Mouse (Mus musculus) intestine, embryonic 16.5 days (tissue): Measurements from ENCODE around the gene Spen. TPM values are rescaled to one million over a fixed set of nuclear protein-coding genes. Genes with fewer than 3 reads are reported as not detected.
"Not testable (repeated sequence)": the region's sequence is repeated elsewhere in the genome, so short reads cannot be mapped to it uniquely, and the experiment has no call there.

Experiments
- ATAC-seq: fragments of 200-750 bp; cut with Nextera tagmentation; 2 replicates; pipeline ENCODE4 v1.8.0; 2017; ENCODE audit warnings: moderate TSS enrichment, moderate library complexity
- H3K27ac ChIP-seq: fragments of 300-500 bp; sonication (generic); 2 replicates; pipeline ENCODE4 v1.5.1; 2014; ENCODE audit warnings: mild to moderate bottlenecking, low read length
- H3K27me3 ChIP-seq: fragments of 300-500 bp; sonication (generic); replicated peaks from 2 replicates; pipeline ENCODE4 v1.6.1; 2014; ENCODE audit warnings: low read length, control low read depth, mixed read lengths; ENCODE audit not compliant: control insufficient read depth, insufficient read depth
- H3K36me3 ChIP-seq: fragments of 300-500 bp; sonication (generic); 2 replicates; pipeline ENCODE4 v1.6.1; 2014; ENCODE audit warnings: low read length, control low read depth; ENCODE audit not compliant: control insufficient read depth, insufficient read depth
- H3K4me1 ChIP-seq: fragments of 300-500 bp; sonication (generic); 2 replicates; pipeline ENCODE4 v1.6.1; 2014; ENCODE audit warnings: low read length, control low read depth, mixed read lengths; ENCODE audit not compliant: control insufficient read depth, insufficient read depth
- H3K4me2 ChIP-seq: fragments of 300-500 bp; sonication (generic); 2 replicates; pipeline ENCODE4 v1.6.1; 2014; ENCODE audit warnings: low read depth, low read length, control low read depth
- H3K4me3 ChIP-seq: fragments of 300-500 bp; sonication (generic); 2 replicates; pipeline ENCODE4 v1.5.1; 2014; ENCODE audit warnings: mild to moderate bottlenecking, low read length
- H3K9ac ChIP-seq: fragments of 300-500 bp; sonication (generic); 2 replicates; pipeline ENCODE4 v1.6.1; 2014; ENCODE audit warnings: low read depth, low read length
- H3K9me3 ChIP-seq: fragments of 300-500 bp; sonication (generic); 2 replicates; pipeline ENCODE4 v1.6.1; 2016; ENCODE audit warnings: low read length, control low read depth; ENCODE audit not compliant: control insufficient read depth
- WGBS: fragments of 180-500 bp; shearing (Covaris S2); extraction: QIAGEN DNeasy Blood & Tissue Kit; methylation state at CpG from one replicate; pipeline ENCODE4 v1.1.7; 2014; 5-methylcytosine and 5-hydroxymethylcytosine counted together
- polyA plus RNA-seq: library from polyadenylated mRNA; unstranded; fragments of >200 nt; fragmentation: Nextera tagmentation; extraction: Ambion mirVana; gene quantifications from 2 replicates; pipeline ENCODE4 v1.2.1, GENCODE M21; 2015

Gene Spen
- polyA plus RNA-seq, 1 experiment from 2014 or later = 6.3 TPM

DNA sequence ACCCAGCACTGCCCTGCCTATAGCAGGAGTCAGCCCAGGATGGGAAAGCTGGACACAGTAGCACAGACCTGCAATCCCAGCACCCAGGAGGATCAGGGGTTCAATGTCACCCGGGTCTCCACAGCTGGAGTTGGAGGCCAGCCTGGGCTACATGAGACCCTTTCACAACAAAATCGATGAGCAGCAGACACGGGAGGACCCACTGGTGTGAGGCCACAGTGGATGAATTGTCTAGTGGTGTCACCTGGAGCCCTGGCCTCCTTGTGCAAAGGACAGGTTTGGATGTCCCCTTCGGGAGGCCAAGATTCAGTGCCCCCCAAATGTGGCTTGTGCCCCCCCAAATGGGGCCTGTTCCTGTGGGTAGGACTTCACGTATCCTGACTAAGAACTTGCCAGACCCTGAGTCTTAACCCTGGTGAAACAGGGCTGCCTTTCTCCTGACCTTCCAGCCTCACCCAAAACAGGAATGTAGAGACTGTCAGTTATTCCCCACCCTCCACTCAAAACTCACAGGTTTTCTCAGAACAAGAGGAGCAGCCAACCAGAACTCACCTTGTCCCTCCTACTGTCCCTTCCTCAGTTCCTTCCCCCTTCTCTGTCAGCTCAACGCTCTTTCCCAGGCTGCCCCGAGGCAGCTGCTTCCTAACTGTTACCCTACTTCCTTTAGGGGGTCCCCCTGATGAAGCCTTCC lies 34.4 kb upstream of the Spen start:
- Histone ChIP-seq H3K9me3 (no peaks in the 10 kb centered on the region; the same call in 1 of the 2 replicates), H3K9ac (peak overlapping the region; percentile 23), H3K36me3 (peaks cover 12% of the 10 kb centered on the region), H3K27me3 (no peaks in the 10 kb centered on the region), H3K4me1 (peaks cover 39% of the 10 kb centered on the region), H3K4me3 (no peak overlapping the region), H3K4me2 (peak overlapping the region; percentile 10), H3K27ac (peak overlapping the region; percentile 85)
- WGBS = 61% methylated on average over 7 of the region's 7 CpGs
- ATAC-seq = peak; percentile 26; the same call in 1 of the 2 replicates

DNA sequence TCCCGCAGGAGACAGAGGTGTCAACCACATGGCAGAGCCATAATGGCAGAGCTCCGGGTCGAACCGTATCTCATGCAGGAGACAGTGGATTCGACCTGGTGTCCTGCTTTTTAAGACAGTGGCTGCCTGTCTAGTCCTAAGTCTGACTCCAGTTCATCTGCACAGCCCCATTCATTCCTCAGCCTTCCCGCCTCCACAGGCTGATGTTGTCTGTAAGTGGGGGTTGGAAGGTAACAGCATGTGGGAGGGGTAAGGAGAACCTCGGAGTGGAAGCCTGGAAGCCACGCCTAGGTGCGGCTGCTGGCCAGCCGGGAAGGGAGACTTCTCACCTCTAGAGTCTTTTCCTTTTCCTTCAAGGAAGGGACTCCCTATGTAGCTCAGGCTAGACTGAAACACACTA lies 33.5 kb upstream of the Spen start:
- peaks cover 4% of the 10 kb centered on the region for H3K36me3 ChIP-seq
- H3K4me1 ChIP-seq = peaks cover 40% of the 10 kb centered on the region
- H3K27me3 ChIP-seq = no peaks in the 10 kb centered on the region
- no peak overlapping the region for H3K4me2 ChIP-seq
- H3K9me3 ChIP-seq = no peaks in the 10 kb centered on the region; the same call in 1 of the 2 replicates
- 0 out of 2 replicates have a peak overlapping the region, but pooled peaks have one; percentile 23 for H3K9ac ChIP-seq
- H3K4me3 ChIP-seq = no peak overlapping the region
- peak overlapping the region; percentile 85; the same call in 1 of the 2 replicates for H3K27ac ChIP-seq
- WGBS = 51% methylated on average over 10 of the region's 10 CpGs
- peak; percentile 9; the same call in 1 of the 2 replicates for ATAC-seq

DNA sequence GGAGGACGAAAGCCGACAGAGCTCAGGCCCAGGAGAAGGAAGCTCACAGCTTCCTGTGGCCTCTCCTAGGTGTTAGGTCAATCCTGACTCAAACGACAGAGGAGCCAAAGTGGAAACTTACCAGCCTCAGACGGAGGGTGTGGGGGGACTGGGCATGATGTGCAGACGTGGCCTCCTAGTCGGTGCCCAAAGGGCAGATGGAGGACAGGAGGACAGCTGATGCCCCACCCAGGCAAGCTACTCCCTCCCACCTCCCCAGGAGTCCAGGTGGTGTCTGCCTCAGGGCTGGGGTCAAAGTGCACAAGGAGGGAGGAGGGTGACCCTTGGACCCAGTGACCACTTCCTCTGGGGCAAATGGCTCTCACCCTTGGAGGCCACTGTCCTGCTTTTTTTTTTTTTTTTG lies 32.9 kb upstream of the Spen start:
- Histone ChIP-seq H3K27me3 (no peaks in the 10 kb centered on the region), H3K9me3 (no peaks in the 10 kb centered on the region), H3K4me3 (no peak overlapping the region), H3K27ac (no peak overlapping the region), H3K36me3 (no peaks in the 10 kb centered on the region), H3K4me1 (peaks cover 40% of the 10 kb centered on the region), H3K4me2 (no peak overlapping the region), H3K9ac (peak overlapping the region; percentile 45; the same call in 1 of the 2 replicates)
- ATAC-seq = no peak
- WGBS = 53% methylated on average over 6 of the region's 6 CpGs

DNA sequence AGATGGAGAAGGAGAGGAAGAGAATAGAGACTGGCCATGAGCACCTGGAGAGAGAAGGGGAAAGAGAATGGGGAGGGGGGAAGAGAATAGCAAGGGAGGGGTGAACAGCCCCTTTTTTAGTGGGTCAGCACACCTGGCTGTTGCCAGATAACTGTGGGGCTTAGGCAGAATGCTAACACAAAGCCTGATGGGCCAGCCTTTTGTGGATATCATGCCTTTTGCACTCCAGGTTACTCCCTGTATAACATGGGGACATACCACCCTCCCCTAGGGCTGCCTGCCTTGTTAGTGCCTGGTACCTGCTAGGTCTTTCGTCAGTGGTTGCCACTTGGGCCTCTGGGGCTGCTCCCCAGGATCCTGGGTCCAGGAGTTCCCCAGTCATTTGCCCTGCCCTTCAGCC lies 32.4 kb upstream of the Spen start:
- H3K4me2 ChIP-seq = no peak overlapping the region
- H3K9me3 ChIP-seq = no peaks in the 10 kb centered on the region
- H3K36me3 ChIP-seq = no peaks in the 10 kb centered on the region
- WGBS = 78% methylated on average over 1 of the region's 1 CpGs
- no peak overlapping the region for H3K9ac ChIP-seq
- no peaks in the 10 kb centered on the region for H3K27me3 ChIP-seq
- ATAC-seq = no peak
- peaks cover 40% of the 10 kb centered on the region for H3K4me1 ChIP-seq
- no peak overlapping the region for H3K4me3 ChIP-seq
- no peak overlapping the region for H3K27ac ChIP-seq

DNA sequence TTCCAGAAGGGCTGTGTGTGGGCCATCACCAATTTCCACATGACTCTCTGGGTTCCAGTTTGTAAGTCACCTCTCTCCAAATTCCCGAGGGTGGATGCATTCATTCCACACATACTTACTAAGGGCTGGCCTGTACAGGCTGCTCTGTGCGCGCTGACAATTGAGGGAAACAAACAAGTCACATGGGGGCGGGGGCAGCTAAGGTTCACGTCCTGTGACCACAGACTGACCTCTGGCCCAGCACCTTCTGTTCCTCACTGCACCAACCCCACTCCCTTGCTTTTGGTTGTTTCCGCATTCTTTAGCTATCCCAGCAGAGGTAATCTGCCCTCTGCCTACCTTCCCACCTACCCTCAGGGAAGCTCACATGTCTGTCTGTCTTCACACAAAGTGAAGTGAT lies 31.6 kb upstream of the Spen start:
- H3K4me3 ChIP-seq = no peak overlapping the region
- ATAC-seq = no peak
- H3K4me2 ChIP-seq = no peak overlapping the region
- H3K4me1 ChIP-seq = peaks cover 38% of the 10 kb centered on the region
- 65% methylated on average over 6 of the region's 6 CpGs for WGBS
- no peaks in the 10 kb centered on the region for H3K36me3 ChIP-seq
- no peaks in the 10 kb centered on the region for H3K9me3 ChIP-seq
- no peaks in the 10 kb centered on the region for H3K27me3 ChIP-seq
- no peak overlapping the region for H3K9ac ChIP-seq
- no peak overlapping the region for H3K27ac ChIP-seq

DNA sequence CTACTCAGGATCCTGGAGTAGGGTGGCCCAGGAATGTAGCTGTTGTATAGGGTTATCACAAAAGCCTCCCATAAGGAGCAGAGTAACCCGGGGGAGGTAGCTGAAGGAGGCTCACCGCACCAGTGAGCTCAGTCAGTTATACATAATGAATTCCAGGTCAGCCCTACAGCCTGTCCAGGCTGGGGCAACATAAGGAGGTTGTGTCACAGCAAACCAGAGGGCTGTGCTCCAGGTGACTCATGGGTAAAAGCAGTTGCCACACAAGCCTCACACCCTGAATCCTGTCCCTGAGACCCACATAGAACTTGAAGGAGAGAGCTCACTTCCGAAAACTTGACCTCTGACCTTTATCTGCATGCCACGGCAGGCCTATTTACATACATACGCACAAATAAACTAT lies 30.6 kb upstream of the Spen start:
- no peaks in the 10 kb centered on the region for H3K36me3 ChIP-seq
- no peak overlapping the region for H3K9ac ChIP-seq
- no peak overlapping the region for H3K4me3 ChIP-seq
- 88% methylated on average over 5 of the region's 5 CpGs for WGBS
- no peaks in the 10 kb centered on the region for H3K9me3 ChIP-seq
- no peak overlapping the region for H3K4me2 ChIP-seq
- no peak for ATAC-seq
- no peak overlapping the region for H3K27ac ChIP-seq
- H3K4me1 ChIP-seq = peaks cover 30% of the 10 kb centered on the region
- H3K27me3 ChIP-seq = no peaks in the 10 kb centered on the region

DNA sequence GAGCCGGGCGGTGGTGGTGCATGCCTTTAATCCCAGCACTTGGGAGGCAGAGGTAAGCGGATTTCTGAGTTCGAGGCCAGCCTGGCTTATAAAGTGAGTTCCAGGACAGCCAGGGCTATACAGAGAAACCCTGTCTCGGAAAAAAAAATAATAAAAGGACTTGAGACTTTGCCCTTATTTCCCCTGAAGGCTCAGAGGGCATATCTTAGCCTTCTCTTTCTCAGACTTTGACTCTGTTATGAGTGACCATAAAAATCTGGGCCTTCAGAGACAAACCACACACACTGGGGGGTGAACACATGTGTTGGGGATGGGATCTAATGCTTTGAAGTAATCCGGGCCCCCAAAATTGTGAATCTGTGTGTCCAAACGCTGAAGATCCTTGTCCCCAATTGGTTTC lies 28.8 kb upstream of the Spen start:
- H3K9me3 ChIP-seq, H3K27me3 ChIP-seq, H3K4me3 ChIP-seq, H3K4me2 ChIP-seq, H3K36me3 ChIP-seq, H3K9ac ChIP-seq: not testable (repeated sequence)
- peak; percentile 50 for ATAC-seq
- Histone ChIP-seq H3K27ac (peak overlapping the region; percentile 20; the same call in 1 of the 2 replicates), H3K4me1 (peaks cover 13% of the 10 kb centered on the region)
- WGBS = 84% methylated on average over 7 of the region's 7 CpGs

DNA sequence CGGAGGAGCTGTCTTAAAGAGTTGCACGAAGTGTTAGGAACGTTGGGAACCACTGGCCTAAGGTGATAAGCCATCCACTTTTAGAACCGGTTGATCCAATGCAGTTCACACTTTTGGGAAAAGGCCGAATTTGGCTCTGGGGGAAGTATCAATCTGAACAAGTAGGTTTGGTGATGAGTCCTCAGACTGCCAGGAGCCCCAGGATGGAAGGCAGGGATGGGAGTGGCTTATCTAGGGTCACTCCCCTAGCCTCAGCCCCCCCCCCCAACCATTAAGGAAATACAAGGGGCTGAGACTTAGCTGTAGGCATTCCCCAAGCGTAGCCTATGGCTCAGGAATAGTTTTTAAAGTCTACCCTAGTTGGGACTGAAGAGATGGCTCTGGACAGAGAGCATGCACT lies 27.8 kb upstream of the Spen start:
- peaks cover 9% of the 10 kb centered on the region for H3K4me1 ChIP-seq
- ATAC-seq = no peak
- H3K27me3 ChIP-seq = no peaks in the 10 kb centered on the region
- H3K27ac ChIP-seq = no peak overlapping the region
- no peak overlapping the region for H3K9ac ChIP-seq
- no peaks in the 10 kb centered on the region for H3K9me3 ChIP-seq
- 88% methylated on average over 6 of the region's 6 CpGs for WGBS
- no peak overlapping the region for H3K4me2 ChIP-seq
- no peak overlapping the region for H3K4me3 ChIP-seq
- no peaks in the 10 kb centered on the region for H3K36me3 ChIP-seq

DNA sequence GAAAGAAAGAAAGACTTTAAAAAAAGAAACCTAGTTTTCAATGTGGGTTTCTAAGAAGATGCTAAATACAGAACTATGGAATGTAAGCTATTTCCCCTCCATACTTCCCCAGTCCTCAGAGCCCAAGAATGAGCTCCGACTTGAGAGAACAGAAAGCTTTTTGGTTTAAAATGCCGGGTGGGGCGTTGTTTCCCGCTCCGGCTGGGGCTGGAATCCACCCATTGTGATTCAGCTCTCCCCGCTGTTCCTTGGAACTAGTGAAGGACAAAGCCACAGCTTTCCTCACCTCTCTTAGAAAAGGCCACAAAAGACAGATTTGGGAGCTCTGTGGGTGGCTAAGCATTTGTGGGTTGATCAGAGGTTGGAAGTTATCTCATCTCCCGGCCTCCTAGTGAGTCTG lies 26.9 kb upstream of the Spen start:
- Histone ChIP-seq H3K4me3 (no peak overlapping the region), H3K27me3 (no peaks in the 10 kb centered on the region), H3K9me3 (no peaks in the 10 kb centered on the region), H3K4me1 (0 out of 2 replicates have a peak, but pooled peaks cover 6% of the 10 kb centered on the region), H3K4me2 (no peak overlapping the region), H3K36me3 (no peaks in the 10 kb centered on the region), H3K9ac (no peak overlapping the region), H3K27ac (peak overlapping the region; percentile 4; the same call in 1 of the 2 replicates)
- WGBS = 56% methylated on average over 7 of the region's 7 CpGs
- ATAC-seq = no peak

DNA sequence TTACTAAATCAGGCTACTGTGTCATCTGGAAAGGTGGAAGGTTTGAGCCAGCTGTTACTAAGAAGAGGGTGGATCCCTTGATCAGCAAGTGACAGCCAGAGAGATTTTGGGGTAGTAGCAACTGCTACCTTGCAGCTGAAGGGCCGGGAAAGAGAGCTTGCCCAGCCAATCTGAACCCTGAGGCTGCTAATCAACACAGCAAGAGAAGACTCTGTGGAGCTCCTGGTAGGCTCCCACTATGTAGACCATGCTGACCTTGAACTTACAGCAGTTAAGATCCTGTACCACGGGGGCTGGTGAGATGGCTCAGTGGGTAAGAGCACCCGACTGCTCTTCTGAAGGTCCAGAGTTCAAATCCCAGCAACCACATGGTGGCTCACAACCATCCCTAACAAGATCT lies 26.3 kb upstream of the Spen start:
- H3K9ac ChIP-seq = no peak overlapping the region
- H3K36me3 ChIP-seq = no peaks in the 10 kb centered on the region
- H3K4me1 ChIP-seq = peaks cover 8% of the 10 kb centered on the region; the same call in 1 of the 2 replicates
- H3K4me3 ChIP-seq = no peak overlapping the region
- H3K27me3 ChIP-seq = no peaks in the 10 kb centered on the region
- no peak overlapping the region for H3K27ac ChIP-seq
- 68% methylated on average over 3 of the region's 3 CpGs for whole genome bisulfite sequencing
- H3K4me2 ChIP-seq = no peak overlapping the region
- no peak for ATAC-seq
- H3K9me3 ChIP-seq = no peaks in the 10 kb centered on the region
